Mouse (Mus musculus) large intestine, adult 2 months (tissue): ENCODE results near the gene Uvssa. TPM values are rescaled to one million over a fixed set of nuclear protein-coding genes. Genes with fewer than 3 reads are reported as not detected.
"Not testable (repeated sequence)": the region's sequence is repeated elsewhere in the genome, so short reads cannot be mapped to it uniquely, and the experiment has no call there.

ENCODE experiments used
- DNase-seq: peaks from one replicate; pipeline ENCODE4 v3.0.0-alpha.2; 2012; ENCODE audit warnings: low read depth, low spot score
- WGBS: fragments of 180-500 bp; shearing (Covaris S2); methylation state at CpG from one replicate; pipeline ENCODE4 v1.1.7; 2018; 5-methylcytosine and 5-hydroxymethylcytosine counted together
- polyA plus RNA-seq: library from polyadenylated mRNA; depleted of rRNA; stranded (reverse); fragments of >200 nt; gene quantifications from 2 replicates; pipeline ENCODE4 v1.2.3, GENCODE M21; 2012; rRNA removed

Uvssa gene
- polyA plus RNA-seq: 0.98 and 4.4 TPM in 2 replicates

DNA sequence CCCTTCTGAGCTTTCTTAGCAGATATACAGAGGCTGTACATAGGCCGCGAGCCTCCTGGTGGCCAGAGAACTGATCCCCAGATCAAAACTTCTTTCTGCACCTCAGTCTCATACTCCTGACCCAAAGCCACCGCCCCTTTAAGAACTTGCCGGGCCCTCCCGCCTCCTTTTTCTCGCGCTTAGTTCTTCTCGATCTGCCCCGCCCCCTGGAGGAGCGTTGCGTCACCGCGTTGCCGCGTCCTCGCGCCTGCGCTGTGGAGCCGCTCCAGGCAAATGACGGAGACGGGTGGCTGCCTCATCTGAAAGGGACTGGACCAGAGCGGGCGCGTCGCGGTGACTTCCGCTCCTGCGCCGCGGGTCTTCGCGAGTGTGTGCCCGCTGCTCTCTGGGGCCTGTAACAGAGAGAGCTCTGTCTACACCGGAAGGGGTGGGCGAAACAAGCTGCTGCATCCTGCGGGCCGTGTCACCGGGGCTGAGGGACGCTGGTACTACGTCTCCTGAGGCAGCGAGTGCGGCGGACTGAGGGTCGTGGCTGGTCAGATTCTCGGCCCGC, at the start of gene Uvssa:
TSS of gene Uvssa (plus strand) at position 248 of the 553 bp plus-strand sequence.
- DNase-seq: peak; percentile 97
- WGBS: under 1% methylated on average over 46 of the region's 46 CpGs

DNA sequence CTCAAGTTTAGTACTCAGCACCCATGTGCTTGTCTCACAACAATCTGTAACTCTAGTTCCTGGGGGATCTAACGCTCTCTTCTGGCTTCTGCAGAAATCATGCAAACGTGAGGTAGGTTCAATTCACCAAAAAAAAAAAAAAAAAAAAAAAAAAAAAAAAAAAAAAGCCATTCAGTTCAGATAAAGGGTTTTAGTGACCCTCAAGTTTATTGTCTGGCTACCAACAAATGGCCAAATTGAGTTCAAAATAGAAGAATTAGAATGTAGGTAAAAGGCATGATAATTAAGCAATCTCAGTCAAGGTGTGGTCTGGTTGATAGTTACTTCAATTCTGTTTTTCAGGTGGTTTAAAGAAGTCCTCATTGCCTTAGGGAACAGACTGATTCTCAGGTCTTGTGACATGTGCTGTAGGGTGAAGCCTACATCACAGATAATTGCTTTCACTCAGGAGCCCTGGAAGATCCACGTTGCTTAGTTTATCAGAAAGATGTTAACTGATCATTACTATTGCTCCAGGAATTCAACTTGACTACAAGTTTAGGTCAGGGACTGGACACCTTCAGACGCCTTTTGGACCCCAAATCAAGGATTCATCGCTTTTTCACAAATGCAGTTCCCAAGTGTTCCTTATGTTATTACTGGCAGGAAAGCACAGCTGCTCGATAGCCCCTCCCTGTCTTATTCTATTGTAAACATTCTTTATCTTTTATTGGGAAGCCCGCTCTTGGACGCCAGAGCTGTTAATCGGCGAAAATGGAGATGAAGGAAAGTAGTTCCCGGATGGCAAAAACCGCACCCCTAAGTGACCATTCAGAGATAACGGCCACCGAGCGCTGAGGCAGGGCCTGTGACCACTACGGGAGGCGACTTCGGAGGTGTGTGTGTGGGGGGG, 43.7 kb upstream of the Uvssa start:
- peak; percentile 22 for DNase-seq
- 14% methylated on average over 18 of the region's 18 CpGs for WGBS

DNA sequence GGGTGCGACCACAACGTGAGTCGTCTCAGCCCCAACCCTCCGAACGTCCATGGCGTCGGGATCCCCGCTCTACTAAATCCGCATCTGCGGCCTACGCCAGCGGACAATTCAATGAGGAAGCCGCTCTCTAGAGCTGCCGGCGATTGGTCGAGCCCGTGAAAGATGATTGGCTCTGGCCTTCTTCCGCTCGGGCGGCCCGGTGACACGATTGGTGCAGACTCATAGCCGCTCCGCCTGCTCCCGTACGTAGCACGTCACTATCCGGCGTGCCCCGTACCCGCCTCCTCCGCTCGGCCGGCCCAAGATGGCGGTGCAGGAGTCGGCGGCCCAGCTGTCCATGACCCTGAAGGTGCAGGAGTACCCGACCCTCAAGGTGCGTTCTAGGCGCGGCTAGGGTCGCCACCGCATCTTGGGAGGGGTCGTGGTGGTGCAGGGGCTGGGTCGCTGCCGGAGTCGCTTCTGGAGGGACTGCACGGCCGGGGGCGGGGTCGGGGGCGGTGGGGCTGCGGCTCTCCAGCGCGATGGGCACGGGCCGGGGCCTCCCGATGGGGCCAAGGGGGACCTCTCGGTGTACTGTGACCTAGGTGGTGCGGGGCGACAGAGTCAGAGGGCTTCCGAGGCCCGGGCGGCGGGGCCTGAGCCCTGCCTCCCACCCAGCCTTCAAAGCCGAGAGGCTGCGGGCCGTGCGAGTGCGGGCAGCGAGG, 42.9 kb upstream of the Uvssa start, which contains the start of gene Maea:
TSS of gene Maea (plus strand) at position 237 of the 704 bp plus-strand sequence.
- WGBS: under 1% methylated on average over 70 of the region's 71 CpGs
- peak; percentile 86 for DNase-seq

DNA sequence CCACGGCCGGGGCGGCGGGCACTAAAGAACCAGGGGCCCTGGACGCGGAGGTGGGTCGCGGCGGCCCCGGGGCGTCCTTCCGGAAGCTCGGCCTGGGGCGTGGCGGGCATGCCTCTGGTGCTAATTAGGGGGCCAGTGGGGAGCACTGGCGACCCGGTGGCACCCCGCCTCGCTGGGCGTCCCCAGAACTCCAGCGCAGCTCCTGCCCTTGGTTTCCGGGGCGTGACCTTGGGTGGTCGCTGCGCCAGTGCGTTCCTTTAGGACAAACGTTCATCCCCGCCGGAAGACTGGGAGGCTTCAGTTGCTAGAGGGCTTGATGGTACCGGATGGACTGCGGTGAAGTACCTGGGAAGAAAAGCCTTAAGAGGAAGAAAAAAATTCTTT, 42.4 kb upstream of the Uvssa start:
- WGBS: under 1% methylated on average over 31 of the region's 31 CpGs
- DNase-seq: no peak

DNA sequence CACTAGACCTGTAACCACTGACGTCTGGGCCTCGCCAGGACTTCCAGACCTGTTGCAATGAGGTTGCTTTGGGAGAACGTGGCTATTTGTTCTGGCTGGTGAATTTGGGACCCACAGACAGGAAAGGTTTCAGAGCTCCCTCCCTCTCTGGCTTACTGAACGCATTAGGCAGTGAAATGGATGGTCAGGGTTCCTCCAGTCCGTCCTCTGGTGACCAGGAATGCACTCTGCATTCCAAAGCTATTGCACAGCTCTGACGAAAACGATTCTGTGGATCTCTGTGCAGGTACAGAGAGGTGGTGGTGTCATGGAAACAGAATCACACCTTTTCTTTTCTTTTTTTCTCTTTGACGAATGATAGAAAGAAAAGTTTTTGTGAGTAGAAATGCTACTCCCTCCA, 41.1 kb upstream of the Uvssa start:
- WGBS: 62% methylated on average over 8 of the region's 8 CpGs
- no peak for DNase-seq

DNA sequence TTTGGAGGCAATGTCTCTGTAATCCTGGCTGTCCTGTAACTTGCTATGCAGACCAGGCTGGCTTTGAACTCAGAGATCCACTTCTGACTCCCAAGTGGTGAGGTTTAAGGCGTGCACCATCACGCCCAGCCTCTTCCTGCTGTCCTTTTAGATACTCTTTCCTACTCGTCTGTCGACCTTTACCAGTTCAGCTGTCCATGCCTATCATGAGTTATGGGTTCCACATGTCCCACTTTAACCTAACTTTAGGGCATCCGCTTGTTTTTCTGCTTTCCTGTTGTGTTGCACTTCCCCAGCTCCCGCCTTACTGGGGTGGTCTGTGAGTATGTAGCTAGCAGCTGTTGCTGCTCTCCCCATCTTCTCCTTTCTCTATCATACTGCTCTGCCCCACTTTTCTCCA, 37.2 kb upstream of the Uvssa start:
- 79% methylated on average over 6 of the region's 6 CpGs for WGBS
- DNase-seq: no peak

DNA sequence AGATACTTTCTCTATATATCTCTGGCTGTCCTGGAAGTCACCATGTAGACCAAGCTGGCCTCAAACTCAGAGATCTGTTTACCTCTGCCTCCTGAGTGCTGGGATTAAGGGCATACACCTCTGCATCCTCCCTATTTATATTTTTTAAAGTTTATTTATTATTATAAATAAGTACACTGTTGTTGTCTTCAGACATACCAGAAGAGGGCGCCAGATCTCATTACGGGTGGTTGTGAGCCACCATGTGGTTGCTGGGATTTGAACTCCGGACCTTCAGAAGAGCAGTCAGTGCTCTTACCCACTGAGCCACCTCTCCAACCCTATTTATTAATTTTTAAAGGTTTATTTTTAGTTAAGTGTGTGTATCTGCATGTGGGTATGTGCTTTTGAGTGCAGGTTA, 36.1 kb upstream of the Uvssa start:
- 73% methylated on average over 3 of the region's 3 CpGs for WGBS
- DNase-seq: not testable (repeated sequence)

DNA sequence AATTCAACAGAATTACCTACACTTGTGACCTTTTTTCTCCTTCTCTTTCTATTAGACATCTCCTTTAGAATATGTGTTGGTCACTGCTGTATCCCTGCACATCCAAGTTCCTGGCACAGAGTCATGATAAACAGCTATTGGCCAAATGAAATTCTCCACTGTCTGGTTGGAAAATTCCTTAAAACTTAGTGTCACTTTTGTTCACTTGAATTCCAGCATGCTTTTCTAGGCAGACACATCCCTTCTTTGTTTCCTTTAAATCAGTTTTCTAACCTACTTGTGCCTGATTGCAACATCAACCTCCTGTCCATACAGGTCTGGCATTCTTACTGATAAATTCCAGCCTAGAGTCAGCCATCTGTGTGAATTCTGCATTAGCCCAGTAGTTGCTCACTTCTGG, 35.5 kb upstream of the Uvssa start:
- no peak for DNase-seq

DNA sequence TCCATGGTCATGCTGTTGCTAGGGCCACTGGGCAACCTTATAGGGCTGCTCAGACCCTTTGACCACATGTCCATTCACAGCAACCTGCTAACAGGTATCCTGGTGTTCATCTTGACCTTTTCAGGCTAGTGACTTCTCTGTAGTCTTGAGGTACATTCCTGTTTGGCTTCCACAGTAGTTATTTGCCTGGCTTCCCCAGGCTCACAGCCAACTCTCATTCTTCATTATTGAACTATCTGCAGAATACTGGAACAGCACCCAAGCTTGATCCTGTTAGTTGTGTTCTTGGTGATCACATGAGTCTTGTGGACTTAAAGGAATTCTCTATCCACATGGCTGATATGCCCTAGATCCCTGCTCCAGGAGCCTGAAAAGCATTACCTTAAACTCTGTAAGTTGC, 34.8 kb upstream of the Uvssa start:
- no peak for DNase-seq

DNA sequence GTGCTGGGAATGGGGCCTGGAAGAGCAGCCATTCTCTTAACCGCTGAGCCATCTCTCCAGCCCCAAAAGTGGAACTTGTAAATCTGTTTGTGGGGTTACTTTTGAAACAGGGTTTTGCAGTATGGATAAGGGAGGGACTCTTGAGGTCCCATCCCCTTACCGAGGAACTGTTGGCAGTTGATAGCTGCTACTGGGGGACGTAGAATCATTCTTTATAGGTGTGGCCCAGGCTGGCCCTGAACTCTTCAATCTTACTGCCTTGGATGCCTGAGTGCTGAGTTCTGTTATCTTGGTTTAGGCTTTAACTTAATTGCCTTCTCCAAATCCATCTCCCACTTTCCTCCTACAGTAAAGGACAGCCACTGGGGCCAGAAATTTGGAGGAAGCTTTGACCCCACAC, 34.3 kb upstream of the Uvssa start:
- WGBS: 57% methylated on average over 3 of the region's 3 CpGs
- no peak for DNase-seq

DNA sequence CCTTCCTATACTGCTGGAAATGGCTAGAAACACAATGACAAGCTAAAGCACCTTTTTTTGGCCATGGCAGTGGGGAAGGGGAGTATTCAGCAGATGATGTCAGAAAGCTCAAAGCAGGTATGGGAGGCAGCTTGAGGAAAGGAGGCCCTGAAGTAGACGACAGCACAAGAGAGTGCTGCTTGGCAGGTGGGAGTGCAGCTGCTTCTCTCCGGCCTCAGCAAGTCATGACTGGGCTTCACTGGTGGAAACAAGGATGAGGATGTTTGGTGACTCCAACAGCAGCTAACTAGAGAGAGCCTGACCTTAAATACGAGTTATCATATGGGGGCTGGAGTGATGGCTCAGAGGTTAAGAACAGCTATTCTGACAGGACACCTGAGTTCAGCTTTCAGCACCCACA, 30.7 kb upstream of the Uvssa start:
- DNase-seq: no peak

DNA sequence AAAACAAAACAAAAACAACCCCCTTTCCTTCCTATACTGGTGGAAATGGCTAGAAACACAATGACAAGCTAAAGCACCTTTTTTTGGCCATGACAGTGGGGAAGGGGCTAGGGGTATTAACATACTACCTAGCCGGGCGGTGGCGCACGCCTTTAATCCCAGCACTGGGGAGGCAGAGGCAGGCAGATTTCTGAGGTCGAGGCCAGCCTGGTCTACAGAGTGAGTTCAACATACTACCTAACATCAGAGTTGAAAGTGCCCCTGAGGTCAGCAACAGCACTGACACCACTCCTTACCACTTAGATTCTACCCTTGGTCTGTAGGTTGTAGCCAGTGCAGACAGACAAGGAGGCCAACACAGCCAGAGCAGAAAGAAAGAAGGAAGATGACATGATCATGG, 29.1 kb upstream of the Uvssa start:
- WGBS: 93% methylated on average over 5 of the region's 5 CpGs
- DNase-seq: no peak

More for the DNA sequence above, 30.7 kb upstream of the Uvssa start:
- 53% methylated on average over 3 of the region's 3 CpGs for WGBS

DNA sequence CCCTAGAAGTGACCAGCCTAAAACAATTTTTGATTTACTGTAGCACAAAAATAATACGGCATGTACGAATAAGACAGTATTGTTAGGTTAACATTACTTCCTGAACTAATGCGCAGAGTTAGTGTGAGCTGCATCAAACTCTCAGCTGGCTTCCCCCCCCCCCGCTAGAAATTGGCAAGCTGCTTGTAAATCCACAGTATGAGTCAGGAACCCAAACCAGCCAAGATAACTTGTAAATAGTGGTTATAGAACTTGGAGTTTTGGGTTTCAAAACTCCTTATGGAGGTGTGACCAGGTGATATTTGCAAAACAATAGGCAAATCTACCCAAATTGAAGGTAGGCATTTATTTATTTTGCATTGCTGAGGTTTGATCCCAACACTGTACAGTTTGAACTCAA, 28.6 kb upstream of the Uvssa start:
- no peak for DNase-seq

DNA sequence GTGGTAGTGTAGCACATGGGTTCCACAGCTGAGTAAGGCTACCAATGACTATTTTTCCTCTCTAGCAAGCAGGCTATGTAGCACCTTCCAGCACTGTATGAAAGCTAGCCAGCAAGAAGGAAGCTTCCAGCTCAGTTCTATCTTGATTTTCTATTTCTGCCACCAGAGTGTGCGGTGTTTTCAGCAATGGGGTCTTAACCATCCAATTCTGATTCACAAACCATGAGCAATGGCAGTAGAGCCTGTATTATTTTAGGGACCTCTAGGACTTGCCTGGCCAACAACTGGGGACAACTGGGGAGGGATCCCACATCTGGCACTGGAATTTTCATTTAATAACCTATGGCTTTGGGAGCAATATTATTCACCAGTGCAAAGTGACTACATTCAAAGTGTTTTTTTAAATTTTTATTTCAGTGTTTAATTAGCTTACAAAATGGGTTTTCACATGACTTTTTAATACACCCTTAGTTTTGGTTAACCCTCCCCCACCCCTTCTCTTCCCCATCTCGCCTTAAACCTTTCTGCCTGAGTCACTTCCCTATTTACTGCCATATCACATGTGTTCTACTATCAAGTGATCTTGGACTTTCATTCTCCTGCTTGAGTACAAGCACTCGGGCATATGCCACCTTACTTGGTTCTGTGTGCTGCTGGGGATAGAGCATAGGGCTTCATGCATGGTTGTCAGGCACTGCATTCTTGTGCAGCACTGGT, 26.6 kb upstream of the Uvssa start:
- 54% methylated on average over 3 of the region's 3 CpGs for WGBS

More for the DNA sequence above, 28.6 kb upstream of the Uvssa start:
- 68% methylated on average over 3 of the region's 4 CpGs for WGBS

DNA sequence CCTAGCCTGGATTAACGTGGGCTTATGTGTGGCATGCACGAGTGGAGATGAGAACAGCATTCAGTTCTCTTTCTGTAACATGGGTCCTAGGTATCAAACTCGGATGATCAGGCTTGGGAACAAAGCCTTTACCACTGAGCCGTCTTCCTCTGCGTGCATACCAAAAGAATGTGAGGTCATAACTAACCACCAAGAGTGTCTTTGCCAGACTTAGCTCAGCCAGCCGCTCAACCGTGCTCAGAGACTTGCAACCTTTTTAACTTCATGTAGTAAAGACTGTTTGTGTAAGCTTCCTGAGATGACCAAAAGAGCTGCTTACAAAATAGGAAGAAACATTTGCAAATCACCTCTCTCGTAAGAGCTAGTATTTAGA, 26.1 kb upstream of the Uvssa start:
- WGBS: 65% methylated on average over 8 of the region's 8 CpGs
- no peak for DNase-seq

More for the DNA sequence above, 26.6 kb upstream of the Uvssa start:
- DNase-seq: no peak

DNA sequence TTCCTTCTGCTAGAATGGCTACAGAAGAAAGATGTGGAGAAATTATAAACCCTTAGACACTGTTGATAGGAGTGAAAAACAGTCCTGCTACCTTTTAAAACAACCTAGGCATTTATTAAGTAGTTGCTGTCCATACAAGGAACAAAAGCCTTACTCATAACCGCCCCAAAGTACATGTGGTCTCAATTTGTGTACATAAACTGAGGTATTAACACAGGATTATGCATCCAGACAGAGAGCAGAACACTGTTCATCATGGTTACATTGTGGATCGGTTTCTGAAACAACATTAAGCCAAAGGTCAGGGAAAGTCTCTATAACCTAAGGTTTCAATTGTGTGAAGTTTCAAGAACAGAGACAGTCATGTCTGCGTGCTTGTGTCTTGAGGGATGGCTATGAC, 25.3 kb upstream of the Uvssa start:
- 47% methylated on average over 3 of the region's 3 CpGs for WGBS
- DNase-seq: no peak

DNA sequence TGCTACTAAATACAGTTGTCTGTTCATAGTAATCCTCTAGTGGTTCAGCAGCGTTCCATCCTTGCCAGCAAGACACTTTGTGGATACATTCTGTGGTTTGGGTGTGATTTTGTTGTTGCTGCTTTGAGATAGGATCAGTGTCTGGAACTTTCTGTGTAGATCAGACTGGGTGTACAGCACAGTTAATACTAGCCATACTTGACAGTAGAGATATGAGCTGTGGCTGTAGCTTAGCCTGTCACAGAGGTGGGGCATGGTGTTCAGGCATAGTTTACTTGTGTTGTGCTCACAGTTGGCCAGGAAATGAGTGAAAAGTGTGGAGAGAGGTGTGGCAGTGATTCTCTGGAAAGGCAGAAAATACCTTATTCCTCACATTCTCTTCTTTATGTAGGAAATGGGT, 20.9 kb upstream of the Uvssa start:
- DNase-seq: no peak
- 76% methylated on average over 1 of the region's 1 CpGs for WGBS

DNA sequence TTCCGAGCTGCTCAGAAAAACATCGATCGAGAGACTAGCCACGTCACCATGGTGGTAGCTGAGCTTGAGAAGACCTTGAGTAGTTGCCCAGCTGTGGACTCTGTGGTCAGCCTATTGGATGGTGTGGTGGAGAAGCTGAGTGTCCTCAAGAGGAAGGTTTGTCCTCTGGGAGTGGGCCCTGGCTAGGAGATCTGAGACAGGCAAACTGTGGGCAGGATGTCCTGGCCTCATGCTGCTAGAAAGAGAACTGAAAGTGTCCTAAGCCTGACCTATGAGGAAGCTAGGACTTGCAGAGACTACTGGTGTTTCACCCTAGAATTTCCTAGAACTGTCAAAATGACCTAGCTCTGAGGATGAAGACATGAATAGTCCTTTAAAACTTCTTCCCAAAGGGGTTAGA, 19.9 kb upstream of the Uvssa start:
- no peak for DNase-seq
- WGBS: 87% methylated on average over 4 of the region's 4 CpGs

DNA sequence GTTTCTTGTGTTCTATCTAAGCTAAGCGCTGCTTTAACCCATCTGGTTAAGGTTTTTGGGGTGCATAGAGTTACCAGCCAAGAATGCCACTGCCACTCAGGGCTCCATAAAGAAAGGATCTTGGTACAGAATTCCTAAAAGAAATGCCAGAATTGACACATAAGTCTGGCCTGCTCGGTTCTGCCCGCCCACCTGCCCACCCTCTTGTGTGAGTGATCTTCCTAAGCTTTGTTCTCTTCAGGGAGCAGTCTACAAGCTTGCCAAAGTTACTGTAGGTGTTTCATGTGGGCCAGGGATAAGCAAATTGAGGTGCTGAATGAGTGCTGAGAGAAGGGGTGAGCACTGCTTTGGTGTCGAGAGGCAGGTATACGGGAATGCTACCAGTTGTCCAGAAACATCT, 15.1 kb upstream of the Uvssa start:
- DNase-seq: no peak
- whole genome bisulfite sequencing: 93% methylated on average over 5 of the region's 5 CpGs

DNA sequence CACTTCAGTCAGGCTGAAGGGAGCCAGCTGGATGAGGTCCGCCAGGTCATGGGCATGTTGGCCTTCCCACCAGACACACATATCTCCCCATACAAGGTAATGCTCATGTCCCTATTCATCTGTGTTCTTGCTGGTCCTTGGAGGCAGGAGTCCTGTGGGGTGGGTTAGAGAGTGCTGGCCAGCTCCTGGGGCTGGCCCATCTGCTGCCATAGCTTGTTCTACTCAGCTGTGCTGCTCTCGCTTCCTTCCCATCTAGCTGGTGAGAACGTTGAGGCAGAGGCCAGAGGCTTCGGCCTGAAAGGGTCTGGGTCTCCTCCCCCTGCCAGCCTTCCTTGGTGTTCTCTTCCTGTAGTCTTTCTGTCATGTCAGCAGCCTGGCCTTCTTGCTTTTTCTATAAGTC, 9.7 kb upstream of the Uvssa start:
- WGBS: 90% methylated on average over 4 of the region's 4 CpGs
- DNase-seq: no peak
